Mouse (Mus musculus): ENCODE results near the gene Itga9.

Itga9 gene

DNA sequence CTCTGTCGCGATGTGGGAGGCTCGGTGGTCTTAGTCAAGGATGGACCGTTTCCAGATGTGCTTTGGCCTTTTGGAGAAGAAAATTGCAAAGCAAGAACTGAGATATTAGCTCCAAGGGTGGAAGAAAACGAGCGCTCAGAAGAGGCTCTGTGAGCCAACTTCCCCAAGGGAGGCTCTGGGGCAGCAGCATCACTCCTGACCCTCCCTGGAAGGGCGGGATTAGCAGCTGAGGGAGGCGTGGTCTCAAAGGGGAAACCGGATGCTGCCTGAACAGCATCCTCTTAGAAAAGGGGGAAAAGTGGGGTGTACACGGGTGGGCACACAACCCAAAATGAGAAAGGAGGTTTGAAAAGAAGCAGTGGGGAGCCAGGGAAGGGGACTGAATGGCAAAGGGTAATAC is 343.6 kb downstream of the Itga9 start:
- DNase-seq (ENCODE audit: extremely low spot score): no peak

Data from embryo, embryonic 9.5 days (tissue).